ENCODE assay signal across 1 mouse cellular context in the genomic region with DNA sequence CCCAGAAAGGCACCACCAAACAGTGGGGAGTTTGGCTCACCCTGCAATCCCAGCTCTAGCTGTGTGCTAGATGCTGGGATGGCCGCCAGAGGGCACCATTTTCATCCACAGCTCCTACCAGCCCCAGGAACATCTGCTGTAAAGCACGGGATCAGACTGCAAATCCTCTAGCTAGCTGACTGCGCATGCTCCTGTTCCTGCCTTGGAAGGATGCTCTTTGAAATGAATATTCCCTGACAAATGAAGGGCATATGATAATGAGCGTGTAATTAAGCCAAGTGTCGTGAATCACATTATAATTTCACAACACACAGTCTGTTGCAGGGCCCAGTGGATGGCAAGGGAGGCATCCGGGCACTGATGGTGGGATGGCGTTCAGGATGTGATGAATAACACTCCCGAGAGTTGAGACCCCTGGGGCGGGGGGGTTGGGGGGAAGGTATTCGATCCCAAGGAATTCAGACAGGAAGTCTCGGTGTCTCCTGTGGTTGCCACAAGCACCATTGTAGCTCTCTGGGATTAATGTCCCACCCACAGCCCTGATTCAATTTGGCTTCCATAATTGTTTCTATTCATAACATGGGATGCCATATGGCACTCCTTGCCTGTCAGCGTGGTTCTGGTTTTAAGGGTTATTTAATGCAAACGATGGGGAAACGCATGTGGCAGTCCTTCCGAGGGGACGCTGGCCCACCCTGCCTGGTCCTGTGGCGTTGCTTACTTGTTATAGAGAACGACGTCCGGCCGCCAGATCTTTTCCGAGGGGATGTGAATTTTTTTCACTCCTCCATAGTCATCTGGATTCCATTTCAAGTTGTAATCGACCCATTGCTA.
TF ChIP-seq lines count a peak whose summit lies in the region.

No protein-coding gene starts in this region.

TF ChIP-seq in ES-E14, 5 proteins besides CTCF, POLR2A, EP300 and RAD21:
- 0 out of 2 replicates have a peak, but pooled peaks have one; percentile 30 for TF ChIP-seq ZC3H11A (IDR thresholded peaks at IDR 0.05; ENCODE audit: borderline replicate concordance, low read depth, low read length)
- TF ChIP-seq CHD2 (IDR thresholded peaks at IDR 0.05; ENCODE audit: low read depth, low read length): no peak
